ENCODE assay signal across 17 mouse cellular contexts in the genomic region with DNA sequence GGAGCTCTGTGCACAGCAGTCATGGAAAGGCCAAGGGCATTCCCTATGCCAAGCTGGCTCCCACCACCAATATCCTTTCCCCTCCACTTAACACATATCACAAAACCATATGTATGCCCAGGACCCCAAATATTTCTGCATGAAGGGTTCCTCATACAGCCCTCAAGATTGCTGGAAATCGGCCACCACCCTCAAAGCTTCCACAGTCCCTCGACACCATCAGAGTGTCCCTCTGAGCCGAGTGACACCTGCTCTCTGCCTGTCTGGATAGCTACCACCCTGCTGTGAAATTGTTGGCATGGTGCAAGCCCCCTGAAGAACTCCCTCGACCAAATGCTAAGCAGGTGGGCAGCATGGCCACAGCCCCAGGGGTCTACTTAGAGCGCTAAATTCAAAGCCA.
DNase-seq lines count a peak whose midpoint lies in the region; ATAC-seq and TF ChIP-seq lines count a peak whose summit lies in the region.
"Had no signal": no experiment of that assay in that cellular context is flagged by ENCODE, and none has a peak within 500 bp of the region (broad histone marks: within the 10 kb centered on the region; RNA-seq: fewer than 3 reads in every experiment).

No protein-coding gene starts in this region.

- H3K36me3 ChIP-seq in heart, adult 2 months (ENCODE audit: control insufficient read depth, insufficient read depth, low read length): no peaks in the 10 kb centered on the region
- no peaks in the 10 kb centered on the region for H3K36me3 ChIP-seq in hindbrain, postnatal 0 days (ENCODE audit: insufficient read depth, low read length)
- H3K36me3 ChIP-seq in hindbrain, embryonic 14.5 days (replicated peaks; ENCODE audit: control insufficient read depth, insufficient read depth): no peaks in the 10 kb centered on the region
- H3K36me3 ChIP-seq: forebrain, embryonic 10.5 days had no signal

- no peak overlapping the region for H3K9ac ChIP-seq in heart, adult 2 months (ENCODE audit: low read depth, low read length)
- H3K9ac ChIP-seq in hindbrain, postnatal 0 days (replicated peaks; ENCODE audit: low read length): no peak overlapping the region
- no peak overlapping the region for H3K9ac ChIP-seq in hindbrain, embryonic 14.5 days

- ATAC-seq in hindbrain, postnatal 0 days: peak; percentile 48
- no peak for ATAC-seq in hindbrain, embryonic 14.5 days (ENCODE audit: low FRiP score)
- ATAC-seq: activated CD4-positive, CD25-positive, alpha-beta regulatory T cell, adult 4 months; forebrain, embryonic 14.5 days; intestine, postnatal 0 days had no signal

- no peaks in the 10 kb centered on the region for H3K79me2 ChIP-seq in heart, adult 2 months (replicated peaks; ENCODE audit: control insufficient read depth, insufficient read depth, low read length)

- H3K27ac ChIP-seq in heart, adult 2 months: no peak overlapping the region
- H3K27ac ChIP-seq in hindbrain, postnatal 0 days: no peak overlapping the region
- H3K27ac ChIP-seq in hindbrain, embryonic 14.5 days: no peak overlapping the region
- H3K27ac ChIP-seq: forebrain, embryonic 10.5 days had no signal

- H3K4me1 ChIP-seq in heart, adult 2 months (ENCODE audit: control insufficient read depth, insufficient read depth, low read length): peaks cover 2% of the 10 kb centered on the region
- no peaks in the 10 kb centered on the region for H3K4me1 ChIP-seq in hindbrain, postnatal 0 days (ENCODE audit: insufficient read depth, low read length)
- peaks cover 7% of the 10 kb centered on the region; the same call in 1 of the 2 replicates for H3K4me1 ChIP-seq in hindbrain, embryonic 14.5 days (replicated peaks; ENCODE audit: control insufficient read depth, insufficient read depth, low read length)

- no peaks in the 10 kb centered on the region for H3K9me3 ChIP-seq in hindbrain, postnatal 0 days (ENCODE audit: low read length)
- H3K9me3 ChIP-seq in hindbrain, embryonic 14.5 days (ENCODE audit: control insufficient read depth, low read length): no peaks in the 10 kb centered on the region
- H3K9me3 ChIP-seq: forebrain, embryonic 10.5 days had no signal

- H3K4me2 ChIP-seq in hindbrain, postnatal 0 days (ENCODE audit: low read depth, low read length): no peak overlapping the region
- H3K4me2 ChIP-seq in hindbrain, embryonic 14.5 days (replicated peaks): no peak overlapping the region
- H3K4me2 ChIP-seq: heart, embryonic 11.5 days had no signal

- 82% methylated on average over 5 of the region's 5 CpGs for WGBS in heart, adult 2 months
- WGBS in hindbrain, postnatal 0 days: 46% methylated on average over 5 of the region's 5 CpGs
- 64% methylated on average over 5 of the region's 5 CpGs for WGBS in hindbrain, embryonic 14.5 days

- H3K4me3 ChIP-seq in heart, adult 2 months: no peak overlapping the region
- H3K4me3 ChIP-seq in hindbrain, postnatal 0 days (ENCODE audit: low read length): no peak overlapping the region
- no peak overlapping the region for H3K4me3 ChIP-seq in hindbrain, embryonic 14.5 days (replicated peaks; ENCODE audit: low read length)
- H3K4me3 ChIP-seq: forebrain, embryonic 10.5 days had no signal

- TF ChIP-seq POLR2A in heart, adult 2 months (IDR thresholded peaks at IDR 0.05; ENCODE audit: insufficient read depth, low read depth, low read length): no peak

- no peak for TF ChIP-seq EP300 in heart, adult 2 months (IDR thresholded peaks at IDR 0.05; ENCODE audit: insufficient read depth, low read depth, low read length)

- intact Hi-C loops in heart, adult 2 months (cut with DNase I): no loop called here

- TF ChIP-seq CTCF in heart, adult 2 months (IDR thresholded peaks at IDR 0.05): no peak
- no peak for TF ChIP-seq CTCF in hindbrain, postnatal 0 days (IDR thresholded peaks at IDR 0.05; ENCODE audit: low read depth)

- peak; percentile 60 to 83 for DNase-seq in cerebellum, postnatal 10 days
- DNase-seq in cerebellum, adult 11-12 months: no peak
- peak; percentile 80 for DNase-seq in heart, adult 11 months
- no peak for DNase-seq in heart, adult 2 months
- peak; percentile 53 for DNase-seq in hindbrain, postnatal 0 days (ENCODE audit: low spot score)
- DNase-seq in hindbrain, embryonic 14.5 days (ENCODE audit: low spot score): no peak
- DNase-seq: adrenal gland, adult 8-10 months; adrenal gland, postnatal 25 days; cerebellum, adult 18-20 months; cerebellum, adult 9-11 months; gastrocnemius, postnatal 25 days; kidney, adult 2 months had no signal

- no peaks in the 10 kb centered on the region for H3K27me3 ChIP-seq in heart, adult 2 months (ENCODE audit: control insufficient read depth, insufficient read depth, low read length)
- no peaks in the 10 kb centered on the region for H3K27me3 ChIP-seq in hindbrain, postnatal 0 days (ENCODE audit: insufficient read depth, low read length)
- H3K27me3 ChIP-seq in hindbrain, embryonic 14.5 days (ENCODE audit: control insufficient read depth, insufficient read depth, low read length): no peaks in the 10 kb centered on the region

Comparison
In these comparisons a context has a peak if more than half of its experiments do, and no peak if none do; other contexts are left out.
1. DNase-seq: peak in cerebellum, postnatal 10 days (2 of 2), heart, adult 11 months (single experiment) and hindbrain, postnatal 0 days (single experiment); none in cerebellum, adult 11-12 months (single experiment), heart, adult 2 months (0 of 2) and hindbrain, embryonic 14.5 days (single experiment).